Mouse (Mus musculus) c-Kit-positive CD71-positive TER-119-positive erythroid progenitor cells, embryonic 14.5 days (primary cell): Measurements from ENCODE around the gene Lyrm7.

Experiments
- DNase-seq: peaks from one replicate; pipeline ENCODE4 v3.0.0-alpha.2; 2013; ENCODE audit warnings: low spot score

The Lyrm7 gene

GRCm38 (mm10) chr11:54801791-54802558 is 58.7 kb downstream of the Lyrm7 start:
- DNase-seq, result no peak

DNA sequence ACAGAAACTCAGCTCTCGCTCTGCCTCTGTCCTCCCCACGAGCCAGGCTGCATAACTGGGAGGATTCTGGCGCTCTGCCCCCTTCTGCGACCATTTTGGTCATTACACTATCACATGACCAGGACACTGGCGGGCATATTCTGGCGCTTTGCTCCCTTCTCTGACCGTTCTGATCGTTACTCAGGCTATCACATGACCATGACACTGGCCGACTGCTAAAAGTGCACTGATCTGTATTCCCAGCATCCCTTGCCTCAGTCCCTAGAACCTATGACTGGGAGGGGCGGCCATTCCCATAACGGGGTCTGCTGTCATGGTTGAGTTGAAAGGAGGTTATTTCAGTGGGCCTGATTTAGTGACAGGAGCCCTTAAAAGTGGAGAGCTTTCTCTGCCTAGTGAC is 64.2 kb downstream of the Lyrm7 start:
- DNase-seq, result no peak

DNA sequence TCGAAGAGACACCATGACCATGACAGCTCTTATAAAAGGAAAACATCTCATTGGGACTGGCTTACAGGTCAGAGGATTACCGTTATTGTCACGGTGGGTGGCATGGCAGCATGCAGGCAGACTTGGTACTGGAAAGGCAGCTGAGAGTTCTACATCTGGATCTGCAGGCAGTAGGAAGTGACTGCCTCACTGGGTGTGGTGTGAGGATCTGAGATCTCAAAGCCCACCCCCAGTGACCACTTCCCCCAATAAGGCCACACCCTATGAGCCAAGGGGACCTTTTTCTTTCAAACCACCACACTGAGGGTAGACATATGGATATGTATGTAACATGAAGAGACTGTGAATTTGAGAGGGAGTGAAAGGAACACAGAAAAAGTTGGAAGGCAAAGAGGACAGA is 66.0 kb downstream of the Lyrm7 start:
- DNase-seq, result no peak

- DNase-seq, result no peak
These were observed 67.5 kb downstream of the Lyrm7 start for GRCm38 (mm10) chr11:54793173-54793572.

- DNase-seq, result no peak
These were observed 69.3 kb downstream of the Lyrm7 start for GRCm38 (mm10) chr11:54791458-54791857.

DNA sequence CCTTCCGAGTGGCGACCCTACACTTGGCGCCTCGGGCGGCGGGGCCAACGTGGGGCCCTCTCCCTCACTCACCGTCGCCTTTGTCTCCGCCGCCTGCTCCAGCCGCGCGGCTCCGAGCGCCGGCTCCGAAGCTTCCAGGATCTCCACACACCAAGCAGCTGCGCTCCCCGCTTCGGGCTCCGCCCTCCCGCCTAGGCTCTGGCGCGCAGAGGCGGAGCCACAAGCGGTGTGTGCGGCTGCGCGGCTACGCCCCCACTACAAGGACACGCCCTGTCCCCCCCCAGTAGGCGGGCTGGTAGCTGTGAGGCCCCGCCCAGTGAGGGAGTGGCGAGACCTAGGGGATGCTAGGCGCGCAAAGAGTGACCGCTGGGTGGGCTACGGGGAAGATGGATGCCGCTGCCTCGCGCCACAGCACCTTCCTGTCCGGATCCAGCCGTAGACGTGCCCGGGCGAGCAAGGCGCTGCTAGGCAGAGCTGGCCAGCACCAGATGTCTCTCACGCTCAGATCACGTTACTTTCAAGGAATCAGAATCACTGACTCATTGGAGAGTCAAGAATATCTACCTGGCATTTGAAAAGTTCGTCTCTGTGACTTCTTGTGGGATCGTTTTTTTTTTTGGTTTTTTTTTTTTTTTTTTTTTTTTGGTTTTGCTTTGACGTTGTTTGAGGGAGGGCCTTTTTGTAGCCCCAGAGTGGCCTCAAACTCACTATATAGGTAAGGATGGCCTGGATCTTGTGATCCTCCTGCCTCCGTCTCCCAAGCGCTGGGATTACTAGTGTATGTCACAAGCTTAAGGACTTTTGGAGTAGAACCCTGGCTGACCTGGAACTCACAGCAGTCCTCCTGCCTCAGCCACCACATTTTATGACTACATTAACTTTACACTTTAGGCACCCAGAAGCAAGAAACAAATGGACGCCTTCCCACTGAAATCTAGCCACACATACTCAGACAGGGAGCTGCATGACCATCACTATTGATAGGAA is 72.9 kb downstream of the Lyrm7 start, which contains the start of gene Cdc42se2:
Gene Cdc42se2 (minus strand): TSS at position 188 of the 987 bp plus-strand sequence.
- peak; percentile 93 for DNase-seq

GRCm38 (mm10) chr11:54786858-54787487 is 73.7 kb downstream of the Lyrm7 start:
- peak; percentile 46 for DNase-seq

DNA sequence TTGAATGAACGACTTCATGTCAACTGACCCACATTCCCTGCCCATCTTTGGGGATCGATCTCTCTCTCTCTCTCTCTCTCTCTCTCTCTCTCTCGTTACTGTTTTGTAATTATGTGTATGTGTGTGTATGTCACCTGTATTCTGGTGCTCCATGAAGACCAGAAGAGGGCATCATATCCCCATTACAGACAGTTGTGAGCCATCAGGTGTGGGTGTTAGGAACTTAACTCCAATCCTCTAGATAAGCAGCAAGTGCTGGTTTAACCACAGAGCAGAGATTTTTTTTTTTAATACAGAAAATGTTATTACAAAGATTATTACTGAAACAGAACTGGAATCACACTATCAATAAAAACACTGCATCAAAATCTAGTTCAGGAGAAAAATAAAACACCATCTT is 75.2 kb downstream of the Lyrm7 start:
- no peak for DNase-seq

DNA sequence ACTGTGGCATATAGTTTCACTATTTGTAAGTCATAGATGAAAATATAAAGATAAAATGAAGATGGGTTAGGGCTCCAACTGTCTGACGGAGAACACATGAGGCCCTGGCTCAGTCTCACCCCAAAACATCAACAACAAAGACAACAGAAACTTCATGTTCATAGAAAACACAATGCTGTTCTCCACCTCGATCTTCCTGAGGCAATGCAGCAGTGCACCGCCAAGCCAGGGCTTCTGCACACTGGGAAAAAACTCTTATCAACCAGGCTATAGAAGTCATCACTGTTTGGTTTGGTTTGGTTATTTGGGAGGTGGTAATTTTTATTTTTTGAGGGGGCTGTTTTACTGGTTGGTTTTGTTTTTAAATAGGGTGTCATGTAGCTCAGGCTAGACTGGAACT is 76.3 kb downstream of the Lyrm7 start:
- DNase-seq, result no peak

- no peak for DNase-seq
These were observed 78.5 kb downstream of the Lyrm7 start for GRCm38 (mm10) chr11:54782253-54782652.

DNA sequence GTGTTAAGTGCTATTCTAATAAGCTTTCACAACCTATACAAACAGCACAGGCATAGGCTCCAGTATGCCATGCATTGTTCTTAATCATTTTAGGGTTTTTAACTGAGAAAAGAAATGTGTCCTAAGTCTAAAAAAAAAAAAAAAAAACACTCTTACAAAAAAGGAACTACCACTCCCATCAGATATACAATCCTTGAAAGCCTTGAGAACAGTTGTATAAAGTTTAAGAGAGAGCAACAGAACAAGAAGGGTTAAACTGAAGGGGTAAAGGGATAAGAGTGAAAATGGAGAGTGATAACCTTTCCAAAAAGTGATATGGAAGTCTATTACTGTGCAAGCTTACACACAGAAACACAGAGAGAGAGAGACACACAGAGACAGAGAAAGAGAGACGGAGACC is 80.8 kb downstream of the Lyrm7 start:
- no peak for DNase-seq

DNA sequence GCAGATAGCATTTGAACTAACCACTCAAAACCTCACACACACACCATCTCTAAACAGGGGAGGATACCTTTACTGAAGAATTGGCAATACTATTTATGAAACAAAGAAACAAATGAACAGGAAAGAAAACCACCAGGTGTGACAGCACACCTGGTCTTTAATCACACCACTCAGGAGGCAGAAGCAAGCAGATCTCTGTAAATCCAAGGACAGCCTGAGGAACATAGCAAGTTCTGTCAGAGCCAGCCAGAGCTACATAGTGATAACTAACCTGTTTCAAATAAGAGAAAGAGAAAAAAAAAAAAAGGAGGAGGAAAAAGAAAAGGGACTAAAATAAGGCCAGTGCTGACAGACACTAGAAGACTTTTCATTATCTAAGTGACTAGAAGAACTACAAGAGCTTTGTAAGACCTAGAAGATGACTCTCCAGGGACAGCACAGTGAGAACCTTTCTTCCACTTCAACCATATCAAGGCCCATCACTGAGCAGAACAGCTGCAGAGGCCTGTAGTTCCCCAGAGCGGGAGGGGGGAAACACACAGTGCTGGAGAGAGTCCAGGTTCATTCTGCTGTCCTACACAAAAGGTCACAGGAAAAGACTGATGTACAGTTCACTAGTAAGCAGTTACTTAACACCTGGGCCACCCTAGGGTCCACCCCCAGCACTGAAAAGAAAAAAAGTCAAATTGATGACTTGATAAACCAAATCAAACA is 82.4 kb downstream of the Lyrm7 start:
- no peak for DNase-seq

GRCm38 (mm10) chr11:54777387-54778130 is 83.2 kb downstream of the Lyrm7 start:
- DNase-seq, result no peak
